Mouse (Mus musculus): Measurements from ENCODE around the gene Ifit3. TPM values are rescaled to one million over a fixed set of nuclear protein-coding genes. Genes with fewer than 3 reads are reported as not detected.
"Not testable (repeated sequence)": the region's sequence is repeated elsewhere in the genome, so short reads cannot be mapped to it uniquely, and the experiment has no call there.

Gene Ifit3
- polyA plus RNA-seq, 1 experiment: 3.0 TPM

DNA sequence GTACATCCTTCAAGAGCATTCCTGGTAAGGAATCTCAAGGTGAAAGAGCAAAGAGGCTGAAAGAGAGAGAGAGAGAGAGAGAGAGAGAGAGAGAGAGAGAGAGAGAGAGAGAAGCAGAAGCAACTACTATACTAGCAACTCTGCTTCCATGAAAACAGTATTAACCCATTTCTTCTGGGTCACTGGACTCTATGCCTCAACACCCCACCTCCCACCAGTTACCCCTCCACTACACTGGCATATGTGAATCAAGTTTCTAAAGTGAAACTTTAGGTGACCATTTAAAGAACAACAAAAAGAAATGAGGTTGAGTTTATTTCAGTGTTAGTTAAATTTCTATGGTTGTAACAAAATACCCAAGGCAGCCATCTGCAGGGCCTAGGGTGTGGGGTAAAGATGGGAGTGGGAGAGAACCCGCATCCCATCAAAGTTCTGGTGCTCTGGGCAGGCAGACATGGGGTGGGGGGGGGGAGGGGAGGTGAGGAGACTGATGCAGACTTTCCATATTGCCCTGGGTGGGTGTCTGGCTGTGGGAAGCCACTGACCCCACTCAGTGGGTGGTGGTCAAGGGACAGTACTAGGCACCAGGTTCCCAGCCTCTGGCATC, 17.1 kb upstream of the Ifit3 start:
- Histone ChIP-seq H3K27me3 (ENCODE audit: control insufficient read depth, insufficient read depth, low read length, poor library complexity, severe bottlenecking) (no peaks in the 10 kb centered on the region), H3K27ac (ENCODE audit: insufficient read depth, low read length) (no peak overlapping the region), H3K4me1 (ENCODE audit: control insufficient read depth, insufficient read depth, low read length) (no peaks in the 10 kb centered on the region), H3K4me3 (ENCODE audit: low read depth, low read length) (no peak overlapping the region), H3K36me3 (ENCODE audit: control insufficient read depth, insufficient read depth, low read length, poor library complexity, severe bottlenecking) (no peaks in the 10 kb centered on the region), H3K9me3 (replicated peaks; ENCODE audit: control insufficient read depth, insufficient read depth, low read length, poor library complexity, severe bottlenecking) (no peaks in the 10 kb centered on the region), H3K9ac (ENCODE audit: low read depth, poor library complexity, severe bottlenecking) (no peak overlapping the region)
- TF ChIP-seq EP300 (IDR thresholded peaks at IDR 0.05; ENCODE audit: insufficient read depth, low read depth, low read length) (no peak), POLR2A (IDR thresholded peaks at IDR 0.05; ENCODE audit: insufficient read depth, low read length) (no peak), CTCF (IDR thresholded peaks at IDR 0.05; ENCODE audit: low read depth, low read length) (no peak)

DNA sequence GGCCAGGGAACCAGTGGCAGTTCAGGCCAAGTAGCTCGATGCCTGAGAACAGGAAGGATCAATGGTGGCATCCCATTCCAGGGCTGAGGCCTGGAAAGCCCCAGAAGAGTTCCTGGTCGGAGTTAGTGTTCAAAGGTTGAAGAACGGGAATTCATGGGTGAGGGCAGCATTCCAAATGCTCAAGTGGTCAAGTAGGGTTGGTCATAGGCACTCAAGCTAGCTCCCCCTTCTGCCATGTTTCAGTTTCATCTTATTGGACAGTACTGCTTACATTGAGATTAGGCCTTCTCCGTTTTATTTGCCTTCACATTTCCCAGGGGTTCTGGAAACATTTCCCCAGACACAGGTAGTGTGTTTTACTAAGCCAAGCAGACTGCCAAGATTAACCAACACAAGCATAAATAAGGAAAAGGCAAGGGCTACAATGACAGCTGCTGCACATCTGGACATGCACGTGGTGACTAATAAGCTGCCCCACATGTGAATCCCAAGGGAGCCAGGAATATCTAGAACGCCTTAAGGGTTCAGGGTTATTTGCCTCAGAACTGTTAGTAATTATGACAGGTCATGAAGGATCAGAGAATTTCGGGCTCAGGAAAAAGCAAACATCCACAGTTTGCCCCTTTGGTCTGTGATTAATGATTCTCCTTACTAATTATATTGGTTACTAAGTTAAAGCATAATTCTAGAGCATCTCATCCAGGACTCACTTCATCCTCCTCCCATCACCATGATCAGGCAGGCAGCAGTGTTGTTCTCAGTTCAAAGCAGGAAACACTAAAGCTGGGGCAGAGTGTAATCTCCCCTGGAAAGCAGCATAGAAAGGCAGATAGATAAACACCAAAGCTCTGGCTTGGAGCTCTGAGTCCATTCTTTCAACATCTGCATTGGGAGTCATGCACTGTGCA, 14.1 kb upstream of the Ifit3 start:
- Histone ChIP-seq H3K36me3 (ENCODE audit: control insufficient read depth, insufficient read depth, low read length, poor library complexity, severe bottlenecking) (no peaks in the 10 kb centered on the region), H3K9me3 (replicated peaks; ENCODE audit: control insufficient read depth, insufficient read depth, low read length, poor library complexity, severe bottlenecking) (no peaks in the 10 kb centered on the region), H3K27ac (ENCODE audit: insufficient read depth, low read length) (no peak overlapping the region), H3K27me3 (ENCODE audit: control insufficient read depth, insufficient read depth, low read length, poor library complexity, severe bottlenecking) (no peaks in the 10 kb centered on the region), H3K9ac (ENCODE audit: low read depth, poor library complexity, severe bottlenecking) (no peak overlapping the region), H3K4me3 (ENCODE audit: low read depth, low read length) (no peak overlapping the region), H3K4me1 (ENCODE audit: control insufficient read depth, insufficient read depth, low read length) (no peaks in the 10 kb centered on the region)
- no peak for TF ChIP-seq POLR2A (IDR thresholded peaks at IDR 0.05; ENCODE audit: insufficient read depth, low read length)
- TF ChIP-seq CTCF (IDR thresholded peaks at IDR 0.05; ENCODE audit: low read depth, low read length): no peak
- TF ChIP-seq EP300 (IDR thresholded peaks at IDR 0.05; ENCODE audit: insufficient read depth, low read depth, low read length): no peak

DNA sequence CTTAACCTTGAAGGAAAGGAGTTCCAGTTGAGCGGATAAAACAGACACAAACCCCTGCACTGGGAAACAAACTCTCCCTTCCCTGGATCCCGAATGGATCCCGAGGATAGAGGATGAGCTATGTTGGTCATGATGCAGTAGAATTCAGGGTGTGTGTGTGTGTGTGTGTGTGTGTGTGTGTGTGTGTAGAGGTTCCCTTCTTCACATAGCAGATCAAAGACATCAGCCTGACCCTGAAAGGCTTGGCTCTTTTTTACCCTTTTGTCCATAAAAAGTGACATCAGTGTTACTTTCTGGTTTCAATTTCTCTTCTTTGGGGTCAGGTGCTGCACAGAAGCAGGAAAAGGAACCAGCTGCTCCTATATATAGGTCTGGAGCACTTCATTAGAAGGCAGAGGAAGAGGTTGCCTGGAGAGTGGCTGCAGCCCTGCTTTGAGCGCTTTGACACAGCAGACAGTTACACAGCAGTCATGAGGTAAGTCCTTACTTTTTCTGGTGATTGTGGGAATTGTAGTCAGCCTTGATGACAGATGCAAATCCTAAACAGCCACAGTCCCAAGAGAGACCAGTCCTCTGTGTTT, 13.3 kb upstream of the Ifit3 start:
- H3K4me3 ChIP-seq (ENCODE audit: low read depth, low read length): no peak overlapping the region
- no peak overlapping the region for H3K27ac ChIP-seq (ENCODE audit: insufficient read depth, low read length)
- H3K27me3 ChIP-seq (ENCODE audit: control insufficient read depth, insufficient read depth, low read length, poor library complexity, severe bottlenecking): no peaks in the 10 kb centered on the region
- no peaks in the 10 kb centered on the region for H3K9me3 ChIP-seq (replicated peaks; ENCODE audit: control insufficient read depth, insufficient read depth, low read length, poor library complexity, severe bottlenecking)
- no peaks in the 10 kb centered on the region for H3K36me3 ChIP-seq (ENCODE audit: control insufficient read depth, insufficient read depth, low read length, poor library complexity, severe bottlenecking)
- no peak overlapping the region for H3K9ac ChIP-seq (ENCODE audit: low read depth, poor library complexity, severe bottlenecking)
- no peaks in the 10 kb centered on the region for H3K4me1 ChIP-seq (ENCODE audit: control insufficient read depth, insufficient read depth, low read length)
- TF ChIP-seq EP300 (IDR thresholded peaks at IDR 0.05; ENCODE audit: insufficient read depth, low read depth, low read length) (no peak), CTCF (IDR thresholded peaks at IDR 0.05; ENCODE audit: low read depth, low read length) (no peak), POLR2A (IDR thresholded peaks at IDR 0.05; ENCODE audit: insufficient read depth, low read length) (no peak)

DNA sequence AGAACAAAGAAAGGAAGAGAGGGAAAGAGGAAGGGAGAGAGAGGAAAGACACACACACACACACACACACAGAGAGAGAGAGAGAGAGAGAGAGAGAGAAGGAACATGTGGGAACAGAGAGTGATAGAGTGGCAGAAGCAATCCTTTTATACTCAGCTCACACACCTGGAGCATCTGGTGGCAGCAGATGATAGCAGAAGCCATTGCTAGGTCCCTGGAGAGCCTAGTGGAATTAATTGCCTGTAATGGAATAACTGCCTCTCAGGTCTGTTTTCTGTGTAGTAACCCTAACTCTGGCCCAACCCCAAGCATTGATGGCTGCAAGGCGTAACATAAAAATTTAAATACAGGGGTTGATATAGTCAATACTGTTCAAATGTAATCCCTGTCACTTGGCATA, 12.3 kb upstream of the Ifit3 start:
- H3K4me3 ChIP-seq (ENCODE audit: low read depth, low read length): no peak overlapping the region
- no peaks in the 10 kb centered on the region for H3K4me1 ChIP-seq (ENCODE audit: control insufficient read depth, insufficient read depth, low read length)
- H3K27ac ChIP-seq (ENCODE audit: insufficient read depth, low read length): no peak overlapping the region
- no peak overlapping the region for H3K9ac ChIP-seq (ENCODE audit: low read depth, poor library complexity, severe bottlenecking)
- no peaks in the 10 kb centered on the region for H3K36me3 ChIP-seq (ENCODE audit: control insufficient read depth, insufficient read depth, low read length, poor library complexity, severe bottlenecking)
- no peaks in the 10 kb centered on the region for H3K9me3 ChIP-seq (replicated peaks; ENCODE audit: control insufficient read depth, insufficient read depth, low read length, poor library complexity, severe bottlenecking)
- H3K27me3 ChIP-seq (ENCODE audit: control insufficient read depth, insufficient read depth, low read length, poor library complexity, severe bottlenecking): no peaks in the 10 kb centered on the region
- no peak for TF ChIP-seq POLR2A (IDR thresholded peaks at IDR 0.05; ENCODE audit: insufficient read depth, low read length)
- no peak for TF ChIP-seq EP300 (IDR thresholded peaks at IDR 0.05; ENCODE audit: insufficient read depth, low read depth, low read length)
- no peak for TF ChIP-seq CTCF (IDR thresholded peaks at IDR 0.05; ENCODE audit: low read depth, low read length)

DNA sequence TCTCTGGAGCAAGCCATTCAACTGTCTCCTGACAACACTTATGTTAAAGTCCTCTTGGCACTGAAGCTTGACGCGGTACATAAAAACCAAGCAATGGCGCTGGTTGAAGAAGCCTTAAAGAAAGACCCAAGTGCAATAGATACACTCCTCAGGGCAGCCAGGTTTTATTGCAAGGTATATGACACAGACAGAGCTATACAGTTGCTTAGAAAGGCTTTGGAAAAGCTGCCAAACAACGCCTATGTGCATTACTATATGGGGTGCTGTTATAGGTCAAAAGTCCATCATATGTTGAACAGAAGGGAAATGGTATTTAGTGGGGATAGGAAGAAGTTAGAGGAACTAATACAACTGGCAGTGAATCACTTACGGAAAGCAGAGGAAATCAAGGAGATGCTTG, 9.7 kb upstream of the Ifit3 start:
- H3K4me1 ChIP-seq (ENCODE audit: control insufficient read depth, insufficient read depth, low read length): no peaks in the 10 kb centered on the region
- no peaks in the 10 kb centered on the region for H3K36me3 ChIP-seq (ENCODE audit: control insufficient read depth, insufficient read depth, low read length, poor library complexity, severe bottlenecking)
- H3K9ac ChIP-seq (ENCODE audit: low read depth, poor library complexity, severe bottlenecking): no peak overlapping the region
- H3K4me3 ChIP-seq (ENCODE audit: low read depth, low read length): no peak overlapping the region
- H3K9me3 ChIP-seq (replicated peaks; ENCODE audit: control insufficient read depth, insufficient read depth, low read length, poor library complexity, severe bottlenecking): no peaks in the 10 kb centered on the region
- H3K27ac ChIP-seq (ENCODE audit: insufficient read depth, low read length): no peak overlapping the region
- H3K27me3 ChIP-seq (ENCODE audit: control insufficient read depth, insufficient read depth, low read length, poor library complexity, severe bottlenecking): no peaks in the 10 kb centered on the region
- no peak for TF ChIP-seq POLR2A (IDR thresholded peaks at IDR 0.05; ENCODE audit: insufficient read depth, low read length)
- no peak for TF ChIP-seq CTCF (IDR thresholded peaks at IDR 0.05; ENCODE audit: low read depth, low read length)
- TF ChIP-seq EP300 (IDR thresholded peaks at IDR 0.05; ENCODE audit: insufficient read depth, low read depth, low read length): no peak

DNA sequence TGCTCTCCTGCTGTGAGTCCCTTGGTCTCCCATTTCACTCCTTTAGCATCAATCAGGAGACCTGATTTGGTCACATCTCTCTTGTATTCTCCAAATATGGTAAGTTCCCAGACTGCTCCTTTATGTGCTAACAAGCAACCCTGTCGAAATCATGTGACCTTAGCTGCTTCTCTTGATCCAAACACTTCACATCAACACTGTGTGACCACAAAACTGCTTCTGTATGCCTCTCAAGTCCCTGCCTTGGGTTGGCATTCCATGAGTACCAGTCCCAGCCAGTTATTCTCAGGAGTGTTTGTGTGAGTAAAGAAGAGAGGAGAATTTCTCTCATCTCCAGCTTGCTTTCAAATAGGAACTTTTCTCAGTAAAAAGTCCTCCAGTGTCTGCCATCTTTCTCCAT, 6.2 kb upstream of the Ifit3 start:
- Histone ChIP-seq H3K9ac (ENCODE audit: low read depth, poor library complexity, severe bottlenecking) (no peak overlapping the region), H3K4me1 (ENCODE audit: control insufficient read depth, insufficient read depth, low read length) (no peaks in the 10 kb centered on the region), H3K9me3 (replicated peaks; ENCODE audit: control insufficient read depth, insufficient read depth, low read length, poor library complexity, severe bottlenecking) (no peaks in the 10 kb centered on the region), H3K27me3 (ENCODE audit: control insufficient read depth, insufficient read depth, low read length, poor library complexity, severe bottlenecking) (no peaks in the 10 kb centered on the region), H3K4me3 (ENCODE audit: low read depth, low read length) (no peak overlapping the region), H3K36me3 (ENCODE audit: control insufficient read depth, insufficient read depth, low read length, poor library complexity, severe bottlenecking) (no peaks in the 10 kb centered on the region), H3K27ac (ENCODE audit: insufficient read depth, low read length) (no peak overlapping the region)
- TF ChIP-seq EP300 (IDR thresholded peaks at IDR 0.05; ENCODE audit: insufficient read depth, low read depth, low read length) (no peak), CTCF (IDR thresholded peaks at IDR 0.05; ENCODE audit: low read depth, low read length) (no peak), POLR2A (IDR thresholded peaks at IDR 0.05; ENCODE audit: insufficient read depth, low read length) (no peak)

DNA sequence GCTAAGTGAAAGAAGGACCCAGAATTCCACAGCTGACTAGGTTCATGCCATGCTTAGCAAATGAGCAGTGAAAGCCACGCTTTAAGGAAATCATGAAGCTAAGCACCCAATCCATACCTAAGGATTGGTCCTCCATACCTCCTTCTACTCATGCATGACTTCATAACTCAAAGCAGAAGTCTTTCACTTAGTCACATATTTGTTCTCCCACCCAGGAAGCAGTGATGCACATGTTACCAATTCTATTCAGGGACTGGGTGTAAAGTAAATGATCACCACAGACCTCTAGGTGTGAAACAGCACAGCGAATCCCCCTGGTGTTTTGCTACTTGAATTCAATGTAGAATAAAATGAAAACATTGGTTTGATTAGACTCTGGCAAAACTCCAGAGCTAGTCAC, 635 bp upstream of the Ifit3 start:
- not testable (repeated sequence) for H3K27me3 ChIP-seq (ENCODE audit: control insufficient read depth, insufficient read depth, low read length, poor library complexity, severe bottlenecking); H3K9me3 ChIP-seq (replicated peaks; ENCODE audit: control insufficient read depth, insufficient read depth, low read length, poor library complexity, severe bottlenecking); H3K27ac ChIP-seq (ENCODE audit: insufficient read depth, low read length); H3K36me3 ChIP-seq (ENCODE audit: control insufficient read depth, insufficient read depth, low read length, poor library complexity, severe bottlenecking); H3K4me3 ChIP-seq (ENCODE audit: low read depth, low read length); H3K9ac ChIP-seq (ENCODE audit: low read depth, poor library complexity, severe bottlenecking); H3K4me1 ChIP-seq (ENCODE audit: control insufficient read depth, insufficient read depth, low read length)

DNA sequence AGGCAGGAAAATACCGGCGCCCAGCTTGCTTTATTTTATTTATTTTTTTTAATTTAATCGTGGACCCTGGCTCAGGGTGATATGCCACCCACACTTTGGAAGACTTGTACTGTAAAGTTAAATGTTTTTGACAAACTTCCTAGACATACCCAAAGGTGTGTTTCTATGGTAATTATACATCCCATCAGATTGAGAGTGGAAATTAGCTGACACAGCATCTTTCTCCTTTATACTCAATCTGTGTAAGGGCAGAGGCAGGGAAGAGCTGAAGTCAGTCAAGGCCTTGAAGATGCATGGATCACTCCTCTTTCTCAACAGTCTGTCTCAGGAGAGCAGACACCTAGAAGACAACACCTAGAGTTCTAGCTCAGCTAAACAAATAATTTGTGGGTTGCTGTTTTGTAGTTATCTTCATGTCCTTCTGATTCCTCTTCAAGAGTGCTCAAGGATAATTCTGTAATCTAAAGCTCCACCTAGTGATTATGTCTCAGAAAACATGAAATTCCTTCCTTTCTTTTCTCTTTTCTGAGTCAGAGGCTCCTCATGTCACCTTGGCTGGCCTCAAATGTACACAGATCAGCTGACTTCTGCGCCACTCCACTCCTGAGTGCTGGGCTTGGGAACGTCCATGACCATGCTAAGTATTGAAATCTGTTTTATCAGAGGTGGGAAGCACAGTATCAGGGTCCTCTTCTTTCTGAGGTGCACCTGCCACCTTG, 2.6 kb downstream of the Ifit3 start:
- not testable (repeated sequence) for H3K27ac ChIP-seq (ENCODE audit: insufficient read depth, low read length); H3K27me3 ChIP-seq (ENCODE audit: control insufficient read depth, insufficient read depth, low read length, poor library complexity, severe bottlenecking); H3K9ac ChIP-seq (ENCODE audit: low read depth, poor library complexity, severe bottlenecking); H3K36me3 ChIP-seq (ENCODE audit: control insufficient read depth, insufficient read depth, low read length, poor library complexity, severe bottlenecking); H3K9me3 ChIP-seq (replicated peaks; ENCODE audit: control insufficient read depth, insufficient read depth, low read length, poor library complexity, severe bottlenecking); H3K4me1 ChIP-seq (ENCODE audit: control insufficient read depth, insufficient read depth, low read length); H3K4me3 ChIP-seq (ENCODE audit: low read depth, low read length)

Data from ES-Bruce4 (cell line).